Mouse (Mus musculus): Measurements from ENCODE around the gene Cd86. TPM values are rescaled to one million over a fixed set of nuclear protein-coding genes. Genes with fewer than 3 reads are reported as not detected.

The Cd86 gene
- polyA plus RNA-seq, 1 experiment from 2014 or later = not detected

DNA sequence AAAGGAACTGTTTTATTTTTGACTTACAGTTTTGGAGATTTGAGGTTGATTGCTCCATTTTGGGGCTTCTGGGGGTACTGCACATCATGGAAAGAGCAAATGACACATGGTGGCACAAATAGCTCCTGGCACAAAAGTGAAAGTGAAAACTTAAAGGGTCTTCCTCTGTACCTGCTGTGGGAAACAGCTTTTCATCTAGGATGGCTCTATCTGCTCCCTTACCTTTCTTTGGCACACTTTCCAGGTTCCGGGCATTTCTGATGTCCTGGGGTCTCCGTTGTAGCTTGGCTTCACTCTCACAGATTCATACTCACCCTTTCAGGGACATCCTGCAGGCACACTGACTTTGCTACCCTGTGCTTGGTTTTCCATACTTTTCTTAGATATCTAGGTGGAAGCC, 22.2 kb upstream of the Cd86 start:
- ChIA-PET CTCF (interaction anchor here (1.3 kb wide), 1 partner anchor 32 kb away, joined by 3 read pairs; no protein-coding TSS in a partner anchor), POLR2A (no interaction called here)
- ATAC-seq = no peak
- in situ Hi-C loops (cut with MboI; ENCODE audit: low pct_unique_long_range_greater_than_20kb) = no loop called here
- H3K27me3 ChIP-seq = peaks cover 15% of the 10 kb centered on the region
- no peak for DNase-seq (ENCODE audit: low read depth, low spot score)
- TF ChIP-seq CTCF (IDR thresholded peaks at IDR 0.05) = no peak

DNA sequence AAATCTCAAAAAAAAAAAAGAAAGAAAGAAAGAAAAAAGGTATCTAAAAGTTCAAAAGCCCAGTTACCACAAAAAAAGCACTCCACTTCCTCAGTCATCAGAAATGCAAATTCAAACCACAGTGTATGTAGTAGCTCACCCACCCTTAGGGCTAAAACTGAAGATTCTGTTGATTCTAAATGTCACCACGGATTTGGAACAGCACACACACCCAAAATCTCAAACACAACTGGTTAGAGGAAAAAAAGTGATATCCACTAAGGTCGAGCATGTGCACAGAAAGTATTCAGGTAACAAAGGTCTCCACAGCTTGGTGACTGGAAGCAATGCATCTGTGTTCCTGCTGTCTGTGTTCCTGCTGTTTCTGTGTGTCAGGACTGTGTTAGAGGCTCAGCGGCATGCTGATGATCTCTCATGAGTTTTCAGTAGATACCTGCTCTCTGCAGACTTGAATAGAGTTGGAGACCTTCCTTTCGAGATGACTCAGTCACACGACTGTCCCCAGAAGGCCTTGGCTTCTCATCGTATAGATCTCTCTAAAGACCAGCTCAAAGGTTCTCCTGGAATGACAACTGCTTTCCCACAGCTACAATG, 18.5 kb upstream of the Cd86 start:
- ChIA-PET CTCF (no interaction called here), POLR2A (interaction anchor here (0.7 kb wide), 1 partner anchor 102 kb away, joined by 3 read pairs; no protein-coding TSS in a partner anchor)
- ATAC-seq (no peak), DNase-seq (ENCODE audit: low read depth, low spot score) (no peak)
- H3K27me3 ChIP-seq = peaks cover 5% of the 10 kb centered on the region
- in situ Hi-C loops (cut with MboI; ENCODE audit: low pct_unique_long_range_greater_than_20kb) = no loop called here
- no peak for TF ChIP-seq CTCF (IDR thresholded peaks at IDR 0.05)

DNA sequence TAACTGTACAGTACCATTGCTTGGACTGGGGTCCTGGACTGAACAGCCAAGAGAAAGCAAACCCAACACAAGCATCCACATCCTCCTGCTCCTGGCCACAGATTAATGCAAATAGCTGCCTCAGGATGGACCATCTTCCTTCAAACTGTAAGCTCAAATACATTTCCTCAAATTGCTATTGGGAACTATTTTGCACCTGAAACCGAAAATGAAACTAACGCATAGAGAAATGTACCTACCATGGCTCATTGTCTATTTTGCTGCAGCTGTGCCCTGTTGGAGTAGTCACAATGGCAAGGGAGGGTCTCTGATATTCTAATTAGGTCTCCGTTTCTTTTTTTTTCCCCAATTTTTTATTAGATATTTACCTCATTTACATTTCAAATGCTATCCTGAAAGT, 15.9 kb upstream of the Cd86 start:
- ChIA-PET POLR2A (no interaction called here), CTCF (no interaction called here)
- in situ Hi-C loops (cut with MboI; ENCODE audit: low pct_unique_long_range_greater_than_20kb) = no loop called here
- peaks cover 3% of the 10 kb centered on the region for H3K27me3 ChIP-seq
- ATAC-seq = no peak
- no peak for TF ChIP-seq CTCF (IDR thresholded peaks at IDR 0.05)
- no peak for DNase-seq (ENCODE audit: low read depth, low spot score)

DNA sequence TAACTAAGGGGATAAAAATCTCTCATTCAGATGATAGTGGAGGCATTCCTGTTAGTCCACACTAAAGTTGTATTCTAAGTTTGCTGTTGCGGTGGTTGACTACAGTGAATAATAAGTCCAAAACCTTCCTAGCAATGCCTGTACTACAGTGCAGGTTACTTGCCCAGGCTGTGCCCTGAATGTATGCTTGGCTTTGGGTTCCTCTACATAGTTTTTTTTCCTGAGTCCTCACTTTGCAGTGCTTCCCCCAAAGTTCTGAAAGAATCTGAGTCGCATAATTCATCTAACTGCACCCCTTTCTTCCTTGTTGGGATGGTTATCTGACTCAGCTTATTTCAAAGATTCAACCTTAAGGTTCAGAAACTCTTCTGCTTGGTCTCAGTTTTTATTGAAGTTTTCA, 10.0 kb upstream of the Cd86 start:
- no peak for ATAC-seq
- no peak for DNase-seq (ENCODE audit: low read depth, low spot score)
- no peak for TF ChIP-seq CTCF (IDR thresholded peaks at IDR 0.05)
- CTCF ChIA-PET = no interaction called here
- in situ Hi-C loops (cut with MboI; ENCODE audit: low pct_unique_long_range_greater_than_20kb) = no loop called here
- POLR2A ChIA-PET = interaction anchor here (0.8 kb wide), 1 partner anchor 44 kb away, joined by 5 read pairs; no protein-coding TSS in a partner anchor
- H3K27me3 ChIP-seq = no peaks in the 10 kb centered on the region

DNA sequence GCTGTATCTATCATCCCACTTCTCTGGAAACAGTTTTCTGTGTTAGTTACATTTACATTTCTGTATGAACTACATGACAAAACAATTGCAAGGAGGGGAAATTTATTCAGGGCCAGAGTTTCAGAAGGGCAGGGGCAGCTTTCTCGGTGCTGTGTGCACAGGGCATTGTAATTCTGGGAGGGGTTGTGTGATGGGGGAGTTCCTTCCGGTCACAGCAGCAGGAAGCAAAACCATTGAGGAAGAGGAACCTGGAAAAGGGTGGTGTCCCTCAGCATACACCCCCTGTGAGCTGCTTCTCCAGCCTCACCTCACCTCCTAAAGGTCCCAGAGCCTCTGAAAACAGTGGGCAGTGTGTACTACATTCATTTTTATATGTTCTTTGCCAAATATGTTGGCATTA, 9.4 kb upstream of the Cd86 start:
- POLR2A ChIA-PET = no interaction called here
- CTCF ChIA-PET = no interaction called here
- H3K27me3 ChIP-seq = no peaks in the 10 kb centered on the region
- in situ Hi-C loops (cut with MboI; ENCODE audit: low pct_unique_long_range_greater_than_20kb) = no loop called here
- TF ChIP-seq CTCF (IDR thresholded peaks at IDR 0.05) = no peak
- DNase-seq (ENCODE audit: low read depth, low spot score) (no peak), ATAC-seq (no peak)

DNA sequence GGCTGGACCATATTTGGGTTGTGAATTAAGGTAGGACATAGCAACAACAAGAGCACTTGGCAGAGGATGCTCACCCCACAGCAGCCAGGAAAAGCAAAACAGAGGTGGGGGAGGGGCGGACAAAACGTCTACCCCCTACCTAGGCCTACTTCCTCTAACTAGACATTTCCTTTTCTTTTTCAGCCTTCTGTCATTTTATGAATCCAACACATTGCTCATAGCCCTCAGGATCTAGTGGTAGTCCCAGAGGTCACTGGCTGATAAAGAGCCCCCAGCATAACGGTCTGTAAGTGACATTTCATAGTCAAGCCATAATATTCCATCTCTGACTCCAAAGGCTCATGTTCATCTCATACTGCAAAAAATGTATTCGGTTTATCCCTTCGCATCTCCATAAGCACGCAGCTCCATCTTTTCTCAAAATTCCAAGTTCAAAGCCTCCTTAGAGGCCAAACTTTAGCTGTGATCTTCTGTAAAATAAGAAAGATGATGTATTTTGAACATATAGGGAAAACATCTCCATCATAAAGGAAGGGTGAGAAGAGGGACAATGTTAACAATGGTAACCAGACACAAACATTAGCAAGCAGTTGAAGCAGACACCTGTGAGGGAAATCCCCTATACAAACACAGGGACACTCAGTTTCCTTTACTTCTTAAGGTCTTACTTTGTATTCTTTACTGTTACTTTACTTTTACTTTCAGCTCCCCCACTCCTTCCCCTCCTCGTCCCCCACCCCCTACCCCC, 8.8 kb upstream of the Cd86 start:
- ATAC-seq = no peak
- CTCF ChIA-PET = no interaction called here
- no peak for TF ChIP-seq CTCF (IDR thresholded peaks at IDR 0.05)
- H3K27me3 ChIP-seq = no peaks in the 10 kb centered on the region
- POLR2A ChIA-PET = no interaction called here
- in situ Hi-C loops (cut with MboI; ENCODE audit: low pct_unique_long_range_greater_than_20kb) = no loop called here
- DNase-seq (ENCODE audit: low read depth, low spot score) = no peak

DNA sequence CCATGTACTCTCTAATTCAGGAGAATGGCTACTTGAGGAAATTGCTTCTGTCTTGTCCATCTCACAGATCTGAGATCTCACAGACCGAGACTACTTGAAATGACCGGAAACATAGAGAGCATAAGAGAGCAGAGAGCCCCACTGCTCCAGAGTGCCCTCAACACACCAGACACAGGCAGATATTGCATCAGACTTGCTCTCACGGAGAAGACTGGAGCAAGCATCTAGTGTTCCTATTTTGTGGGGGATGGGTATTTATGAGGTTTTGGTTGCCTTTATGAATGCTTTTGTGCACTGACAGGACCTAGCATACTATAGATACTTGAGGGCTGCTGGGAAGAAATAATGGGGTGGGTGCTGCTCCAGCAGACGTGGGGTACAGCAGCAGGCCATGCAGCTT, 7.3 kb upstream of the Cd86 start:
- in situ Hi-C loops (cut with MboI; ENCODE audit: low pct_unique_long_range_greater_than_20kb) = no loop called here
- ChIA-PET POLR2A (no interaction called here), CTCF (no interaction called here)
- H3K27me3 ChIP-seq = peaks cover 3% of the 10 kb centered on the region
- TF ChIP-seq CTCF (IDR thresholded peaks at IDR 0.05) = no peak
- no peak for ATAC-seq
- DNase-seq (ENCODE audit: low read depth, low spot score) = no peak

DNA sequence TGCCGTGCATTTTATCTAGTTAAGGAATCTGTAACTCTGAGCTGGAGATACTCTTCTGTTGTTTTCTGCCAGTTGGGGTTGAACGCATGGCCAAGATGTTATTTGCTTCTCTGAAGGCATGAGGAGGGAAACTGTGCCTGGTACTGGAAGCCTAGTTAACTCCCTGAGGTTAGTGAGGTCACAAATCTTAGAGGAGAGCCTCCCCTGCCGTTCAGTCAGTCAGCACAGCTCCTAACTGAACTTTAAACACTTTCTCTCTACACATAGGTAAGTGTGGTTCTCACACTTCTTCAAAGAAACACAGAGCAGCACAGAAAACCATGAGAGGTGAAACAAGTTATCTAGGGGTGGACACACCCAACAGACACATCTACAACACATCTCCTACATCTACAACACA, 4.7 kb upstream of the Cd86 start:
- ATAC-seq = no peak
- ChIA-PET CTCF (no interaction called here), POLR2A (interaction anchor here (0.7 kb wide), 1 partner anchor 50 kb away, joined by 4 read pairs; no protein-coding TSS in a partner anchor)
- H3K27me3 ChIP-seq = peaks cover 6% of the 10 kb centered on the region
- in situ Hi-C loops (cut with MboI; ENCODE audit: low pct_unique_long_range_greater_than_20kb) = no loop called here
- DNase-seq (ENCODE audit: low read depth, low spot score) = no peak
- TF ChIP-seq CTCF (IDR thresholded peaks at IDR 0.05) = no peak

DNA sequence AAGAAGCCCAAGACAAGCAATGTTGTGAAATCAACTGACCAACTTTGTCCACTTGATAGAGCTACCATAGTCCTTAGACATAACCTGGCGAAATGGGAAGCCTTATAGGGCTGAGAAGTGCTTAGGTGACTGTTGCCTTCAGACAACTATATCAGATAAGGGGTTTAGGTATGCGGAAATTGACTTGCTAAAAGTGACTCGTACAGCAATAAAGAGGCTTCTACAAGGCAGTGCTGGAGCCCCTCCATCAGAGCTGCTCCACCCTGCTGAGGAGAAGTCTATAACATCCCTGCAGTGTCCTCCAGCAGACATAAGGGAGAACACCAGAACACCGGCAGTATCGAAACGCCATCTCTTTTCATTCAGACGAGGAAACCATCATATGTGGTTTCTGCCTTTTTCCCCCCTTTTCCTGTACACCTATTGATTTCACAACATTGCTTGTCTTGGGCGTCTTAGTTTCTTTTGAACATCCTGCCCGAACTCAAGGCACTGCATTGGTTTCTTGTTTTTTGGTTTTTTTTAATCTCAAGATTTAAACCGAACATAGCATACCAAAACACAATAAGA, 652 bp upstream of the Cd86 start:
- in situ Hi-C loops (cut with MboI; ENCODE audit: low pct_unique_long_range_greater_than_20kb) = no loop called here
- POLR2A ChIA-PET = no interaction called here
- CTCF ChIA-PET = no interaction called here
- TF ChIP-seq CTCF (IDR thresholded peaks at IDR 0.05) = no peak
- peaks cover 10% of the 10 kb centered on the region for H3K27me3 ChIP-seq
- no peak for DNase-seq (ENCODE audit: low read depth, low spot score)
- ATAC-seq = no peak

DNA sequence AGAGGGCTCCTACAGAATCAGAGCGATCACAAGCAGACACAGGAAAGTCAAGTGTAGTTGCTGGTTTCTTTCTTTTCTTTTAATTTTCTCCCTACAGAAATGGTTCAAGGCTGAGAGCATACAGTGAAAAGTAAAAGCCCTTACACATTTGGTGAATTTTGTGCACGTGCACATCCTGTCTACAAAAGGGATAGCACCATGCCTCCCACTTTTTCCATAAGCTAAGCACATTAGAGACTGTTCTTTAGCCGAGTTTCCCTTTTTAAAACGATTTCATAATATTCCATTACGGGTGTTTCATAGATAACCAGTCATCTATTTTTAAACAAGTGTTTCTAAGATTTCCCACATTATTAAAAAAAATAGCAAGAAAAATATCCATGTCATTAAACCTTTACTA, 2.4 kb downstream of the Cd86 start:
- TF ChIP-seq CTCF (IDR thresholded peaks at IDR 0.05) = no peak
- CTCF ChIA-PET = no interaction called here
- no peak for DNase-seq (ENCODE audit: low read depth, low spot score)
- in situ Hi-C loops (cut with MboI; ENCODE audit: low pct_unique_long_range_greater_than_20kb) = no loop called here
- peaks cover 22% of the 10 kb centered on the region for H3K27me3 ChIP-seq
- no peak for ATAC-seq
- POLR2A ChIA-PET = no interaction called here

DNA sequence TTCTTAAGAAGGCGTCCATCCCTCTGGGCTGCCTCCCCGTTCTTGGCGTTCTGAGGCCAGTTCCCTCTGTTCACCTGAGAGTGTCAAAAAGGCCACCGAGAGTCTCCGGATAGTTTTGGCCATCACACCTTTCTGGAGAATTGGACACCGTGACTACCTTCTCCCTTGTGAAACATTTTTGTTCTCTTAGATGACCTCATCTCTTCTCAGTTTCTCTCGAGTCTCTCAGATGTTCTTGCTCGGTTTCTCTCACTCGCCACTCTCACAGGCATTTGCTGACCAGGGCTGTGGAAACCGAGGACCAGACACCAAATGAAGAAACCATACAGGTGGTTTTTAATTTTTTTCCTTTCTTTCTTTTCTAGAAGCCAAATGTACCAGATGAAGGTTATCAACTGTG, 4.6 kb downstream of the Cd86 start:
- DNase-seq (ENCODE audit: low read depth, low spot score) (no peak), ATAC-seq (no peak)
- no peak for TF ChIP-seq CTCF (IDR thresholded peaks at IDR 0.05)
- in situ Hi-C loops (cut with MboI; ENCODE audit: low pct_unique_long_range_greater_than_20kb) = no loop called here
- ChIA-PET POLR2A (no interaction called here), CTCF (interaction anchor here (1.4 kb wide), 1 partner anchor 11 kb away, joined by 3 read pairs; no protein-coding TSS in a partner anchor)
- peaks cover 22% of the 10 kb centered on the region for H3K27me3 ChIP-seq
